Mouse (Mus musculus): ENCODE measurements around the gene Elmo1.

DNA sequence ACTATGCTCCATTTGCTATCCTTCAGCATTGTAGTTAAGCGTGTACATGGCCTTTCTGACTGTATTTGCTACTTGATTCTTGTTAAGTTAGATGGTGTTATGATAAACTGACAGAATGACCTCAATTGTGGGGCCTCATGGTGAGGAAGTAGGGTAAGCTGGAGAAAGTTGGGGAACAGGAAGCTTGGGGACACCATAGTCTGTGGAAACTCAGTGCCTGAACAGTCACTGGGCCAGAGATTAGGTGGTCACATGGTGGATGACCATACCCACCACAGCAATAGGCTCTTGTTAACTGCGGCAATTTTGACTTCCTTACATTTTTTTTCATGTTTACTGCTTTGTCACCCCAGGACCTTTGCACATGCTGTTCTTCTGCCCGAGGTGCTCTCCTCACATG is 1.9 kb downstream of the Elmo1 start:
- TF ChIP-seq GATA1 (IDR thresholded peaks at IDR 0.05; ENCODE audit: borderline replicate concordance, low read length), result no peak
- no peak for TF ChIP-seq FLI1 (IDR thresholded peaks at IDR 0.05; ENCODE audit: low read length)

Measured in megakaryocyte, embryonic 14.5 days (primary cell).